Mouse (Mus musculus) splenic B cell, adult 2 months (primary cell): ENCODE measurements around the gene Ccdc91.

Experiments used
- DNase-seq: peaks from one replicate; pipeline ENCODE4 v3.0.0-alpha.2; 2011; ENCODE audit warnings: low read depth, low spot score
- H3K27me3 ChIP-seq: 2 replicates; pipeline ENCODE4 v1.6.1; 2012; ENCODE audit warnings: mild to moderate bottlenecking, low read length, moderate library complexity, mixed read lengths; ENCODE audit not compliant: control insufficient read depth, poor library complexity, insufficient read depth, severe bottlenecking
- H3K36me3 ChIP-seq: 2 replicates; pipeline ENCODE4 v1.6.1; 2012; ENCODE audit warnings: mild to moderate bottlenecking, low read length, moderate library complexity, mixed read lengths; ENCODE audit not compliant: control insufficient read depth, poor library complexity, insufficient read depth, severe bottlenecking

Gene Ccdc91

DNA sequence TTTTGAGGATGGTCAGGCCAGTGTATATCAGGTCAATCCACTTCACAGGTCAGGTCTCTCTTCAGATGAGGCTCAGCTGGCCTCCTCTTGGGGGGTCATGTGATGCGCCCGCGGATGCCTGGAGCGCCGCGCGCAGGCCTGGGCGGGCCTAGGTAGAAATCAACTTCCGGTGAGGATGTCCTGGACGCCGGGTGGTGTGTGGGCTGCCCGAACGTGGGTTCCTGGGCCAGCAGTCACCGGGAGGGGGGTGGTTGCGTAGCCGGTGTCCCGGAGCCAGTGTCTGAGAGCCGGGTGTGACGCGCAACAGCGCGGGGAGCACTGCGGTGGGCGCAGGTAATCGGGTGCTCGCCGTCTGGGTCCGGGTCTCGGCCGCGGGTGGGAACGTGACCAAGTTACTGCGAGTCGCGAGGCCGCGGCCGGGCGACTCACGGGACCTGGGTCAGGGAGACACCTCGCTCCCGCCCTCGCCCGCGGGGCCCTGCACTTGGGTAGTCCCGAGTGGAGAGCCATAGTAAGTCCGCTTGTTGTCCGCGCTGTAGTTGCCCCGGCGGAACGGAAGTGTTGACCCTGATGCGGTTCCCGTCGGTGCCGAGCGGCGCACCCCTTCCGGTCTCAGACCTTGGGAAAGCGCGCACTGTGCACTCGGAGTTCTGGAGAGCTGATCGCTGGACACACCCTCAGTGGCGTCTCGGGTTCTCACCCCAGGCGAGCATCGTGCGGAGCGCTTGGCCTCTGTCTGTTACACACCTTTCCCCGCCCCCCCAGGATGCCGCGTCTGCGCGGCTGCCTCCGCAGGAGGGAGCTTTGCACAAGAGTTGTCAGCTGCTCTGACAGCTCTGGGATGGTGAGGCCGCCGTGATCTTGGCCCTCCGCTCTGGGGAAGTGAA, at the start of gene Ccdc91:
Gene Ccdc91 (plus strand): TSS at position 102 of the 887 bp plus-strand sequence.
- DNase-seq, result peak; percentile 83
- Histone ChIP-seq H3K36me3 (no peaks in the 10 kb centered on the region), H3K27me3 (no peaks in the 10 kb centered on the region)

DNA sequence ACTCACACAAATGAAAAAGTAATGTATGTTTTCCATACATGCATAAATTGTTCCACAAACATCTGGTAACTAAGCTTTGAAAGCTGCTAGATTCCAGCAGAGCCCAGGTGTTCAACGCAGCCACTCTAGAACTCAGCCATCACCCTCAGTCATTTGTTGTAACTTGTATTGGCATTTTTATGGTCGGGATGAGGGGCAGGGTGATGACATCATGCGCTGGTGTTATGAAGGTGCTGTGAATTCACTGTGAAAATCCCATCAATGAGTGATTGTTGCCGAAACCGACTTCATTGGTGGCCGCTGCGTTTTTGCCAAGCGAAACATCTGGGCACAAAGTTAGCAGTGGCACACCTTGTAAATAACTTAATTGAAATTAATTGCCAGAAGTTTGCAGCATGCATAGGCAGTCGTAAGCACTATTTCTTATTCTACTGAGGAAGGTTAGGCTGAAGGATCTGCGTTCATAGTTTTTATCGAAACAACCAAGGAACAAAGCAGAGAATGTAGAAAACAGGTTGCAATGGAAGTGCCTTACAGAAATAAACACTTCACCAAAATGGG, 48.6 kb upstream of the Ccdc91 start:
- DNase-seq, result no peak
- no peaks in the 10 kb centered on the region for H3K27me3 ChIP-seq

DNA sequence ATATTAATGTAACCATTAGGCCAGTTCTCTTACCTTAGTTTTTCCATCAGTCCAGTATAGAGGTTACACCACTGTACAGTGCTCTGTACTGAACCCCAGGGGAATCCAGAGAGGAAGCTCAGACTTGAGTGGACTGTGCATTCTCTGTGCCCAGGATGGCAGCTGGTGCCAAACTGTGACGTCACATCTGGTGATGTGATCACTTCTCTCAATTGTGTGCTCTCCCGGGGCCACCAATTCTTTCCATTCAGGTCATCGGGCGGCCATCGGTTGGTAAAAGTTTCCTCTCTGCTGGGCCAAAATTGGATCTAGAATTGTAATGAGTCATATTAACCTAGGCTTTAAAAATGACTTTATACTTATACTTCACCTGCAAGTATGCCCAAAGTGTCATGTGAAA, 19.9 kb upstream of the Ccdc91 start:
- no peak for DNase-seq
- Histone ChIP-seq H3K36me3 (no peaks in the 10 kb centered on the region), H3K27me3 (no peaks in the 10 kb centered on the region)

More for the DNA sequence above, 48.6 kb upstream of the Ccdc91 start:
- no peaks in the 10 kb centered on the region for H3K36me3 ChIP-seq

DNA sequence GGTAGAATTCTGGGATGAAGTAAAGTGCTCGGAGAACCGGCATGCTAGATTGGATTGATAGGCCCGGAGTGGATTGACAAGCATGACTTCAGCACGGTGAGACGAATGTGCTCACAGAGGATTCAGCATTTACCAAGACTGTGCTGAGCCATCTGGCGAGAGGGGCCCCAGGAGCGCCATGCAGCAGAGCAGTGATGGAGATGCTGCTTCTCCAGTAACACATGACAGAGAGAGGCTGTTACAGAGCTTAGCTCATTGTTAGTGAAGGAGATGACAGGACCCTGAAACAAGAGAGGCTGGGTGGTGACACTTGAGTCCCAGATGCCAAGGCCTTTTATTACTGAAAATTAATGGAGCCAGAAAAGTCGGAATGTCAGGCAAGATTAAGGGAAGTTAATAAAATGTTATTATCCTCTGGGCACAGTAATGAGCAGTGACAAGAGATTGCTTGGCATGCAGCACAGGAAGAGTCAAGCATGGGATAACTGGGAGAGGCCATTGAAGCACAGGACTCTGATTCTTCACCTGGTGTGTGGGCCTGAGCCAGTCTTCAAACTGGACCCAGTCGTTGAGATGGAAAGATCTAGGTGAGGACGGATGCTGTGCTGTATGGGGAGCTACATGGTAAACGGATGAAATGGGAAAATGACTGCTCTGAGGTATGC, 16.9 kb upstream of the Ccdc91 start:
- H3K27me3 ChIP-seq, result no peaks in the 10 kb centered on the region
- H3K36me3 ChIP-seq, result no peaks in the 10 kb centered on the region
- no peak for DNase-seq

DNA sequence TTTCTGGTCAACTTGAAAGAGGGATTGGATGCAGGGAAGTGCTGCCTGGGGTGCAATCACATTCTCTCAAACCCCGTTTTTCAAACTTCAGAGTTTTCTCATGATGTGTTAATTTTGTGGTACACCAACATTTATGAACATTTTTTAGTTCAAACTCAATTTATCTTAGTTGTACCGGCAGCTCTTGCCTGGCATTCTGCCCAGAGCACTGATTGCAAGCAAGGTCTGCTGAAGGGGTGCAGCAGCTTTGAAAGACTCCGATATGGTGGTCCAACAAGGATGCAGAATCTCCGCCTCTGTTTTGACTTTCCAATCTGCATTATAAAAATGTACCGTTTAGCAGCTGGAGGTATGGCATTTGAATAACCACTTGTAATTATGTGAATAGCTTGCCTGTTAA, 5.6 kb upstream of the Ccdc91 start:
- DNase-seq, result no peak
- H3K27me3 ChIP-seq, result no peaks in the 10 kb centered on the region
- H3K36me3 ChIP-seq, result no peaks in the 10 kb centered on the region

DNA sequence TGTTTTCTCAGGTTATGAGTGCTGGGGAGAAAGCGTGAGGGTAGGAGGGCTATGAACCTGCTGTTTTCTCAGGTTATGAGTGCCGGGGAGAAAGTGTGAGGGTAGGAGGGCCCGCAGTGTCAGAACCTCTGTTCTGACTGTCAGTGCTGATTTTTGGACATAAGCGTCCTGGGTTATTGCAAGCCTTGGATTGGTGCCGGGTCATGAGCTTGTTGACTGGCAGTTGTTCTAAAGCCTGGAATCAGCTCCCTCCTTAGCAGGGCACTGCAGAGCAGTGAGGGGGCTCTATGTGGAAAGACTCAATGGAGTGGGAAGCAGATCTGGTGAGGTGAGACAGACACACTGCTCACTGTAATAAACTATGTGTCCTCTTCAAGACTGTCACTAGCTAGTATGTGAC, 5.5 kb downstream of the Ccdc91 start:
- Histone ChIP-seq H3K36me3 (no peaks in the 10 kb centered on the region), H3K27me3 (no peaks in the 10 kb centered on the region)
- no peak for DNase-seq

DNA sequence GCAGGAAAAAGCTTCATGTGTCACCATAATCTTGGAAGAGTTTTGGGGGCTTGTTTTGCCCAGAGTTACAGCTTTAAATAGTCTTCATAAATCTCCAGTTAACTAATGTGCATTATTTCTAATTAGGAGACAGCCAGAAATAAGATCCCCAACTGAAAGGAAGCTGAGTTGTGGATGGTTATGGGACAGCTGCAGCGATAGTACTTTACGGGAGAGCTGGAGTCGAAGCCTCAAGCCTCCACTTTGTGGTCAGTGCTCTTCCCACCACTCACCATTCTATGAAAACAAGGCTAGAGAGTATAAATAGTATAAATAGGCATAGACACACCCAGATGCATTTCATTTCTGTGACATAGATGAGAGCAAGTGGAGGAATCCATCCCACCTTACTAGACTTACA, 14.5 kb downstream of the Ccdc91 start:
- Histone ChIP-seq H3K27me3 (no peaks in the 10 kb centered on the region), H3K36me3 (no peaks in the 10 kb centered on the region)
- no peak for DNase-seq

DNA sequence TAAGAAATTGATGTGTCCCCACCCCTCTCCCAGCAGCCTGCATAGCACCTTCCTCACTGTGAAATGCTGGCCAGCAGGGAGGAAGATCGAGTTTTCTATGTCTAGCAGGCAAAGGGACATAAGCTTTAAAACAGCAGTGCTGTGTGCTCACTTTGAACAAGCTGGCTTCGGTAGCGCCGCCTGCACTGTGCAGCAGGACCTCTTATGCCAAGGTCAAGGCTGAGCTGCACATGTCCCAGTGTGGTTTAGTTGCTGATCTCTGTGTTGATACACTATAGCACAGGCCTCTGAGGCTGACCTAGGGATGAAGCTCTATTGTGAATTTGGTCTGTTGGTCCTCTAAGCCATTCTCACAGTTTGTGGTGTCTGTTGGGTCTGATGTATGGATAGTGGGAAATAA, 16.9 kb downstream of the Ccdc91 start:
- no peaks in the 10 kb centered on the region for H3K36me3 ChIP-seq
- no peaks in the 10 kb centered on the region for H3K27me3 ChIP-seq
- DNase-seq, result no peak

DNA sequence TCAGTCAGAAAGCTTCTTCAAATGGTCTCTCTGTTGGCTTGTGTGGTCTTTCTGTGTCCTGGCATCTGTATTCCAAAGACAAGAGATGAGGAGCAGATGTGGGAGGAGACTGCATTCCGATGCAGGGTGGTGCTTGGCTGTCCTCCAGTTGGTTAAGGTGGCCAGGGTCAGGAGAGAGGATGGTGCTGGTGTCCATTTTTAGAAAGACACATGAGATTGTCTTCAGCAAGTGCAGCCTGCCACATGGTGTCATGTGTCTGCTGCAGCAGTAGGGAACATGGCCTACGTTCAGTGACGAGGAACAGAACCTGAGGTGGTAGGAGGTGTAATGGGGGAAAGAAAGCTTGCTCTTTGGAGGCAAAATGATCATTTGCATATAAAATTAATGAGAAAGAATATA, 25.8 kb downstream of the Ccdc91 start:
- Histone ChIP-seq H3K27me3 (no peaks in the 10 kb centered on the region), H3K36me3 (no peaks in the 10 kb centered on the region)
- no peak for DNase-seq

DNA sequence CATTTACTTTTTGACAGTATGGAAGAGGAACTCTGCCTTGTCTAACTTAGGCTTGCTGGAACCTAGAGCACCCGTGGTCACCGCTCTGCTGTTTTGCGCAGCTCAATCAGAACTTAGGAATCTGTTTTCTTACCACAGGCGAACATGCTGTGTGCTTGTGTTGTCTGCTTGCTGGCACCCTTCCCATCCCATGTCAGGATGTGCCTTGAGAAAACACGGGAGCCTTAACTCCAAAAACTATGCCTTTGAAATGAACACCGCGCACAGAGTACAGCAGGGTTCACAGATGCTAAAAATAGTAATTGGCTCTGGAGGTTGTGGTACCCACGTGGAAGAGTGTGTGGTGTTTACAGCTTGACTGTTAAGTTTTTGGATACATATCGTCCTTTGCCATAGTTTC, 30.4 kb downstream of the Ccdc91 start:
- H3K36me3 ChIP-seq, result no peaks in the 10 kb centered on the region
- no peaks in the 10 kb centered on the region for H3K27me3 ChIP-seq
- no peak for DNase-seq

DNA sequence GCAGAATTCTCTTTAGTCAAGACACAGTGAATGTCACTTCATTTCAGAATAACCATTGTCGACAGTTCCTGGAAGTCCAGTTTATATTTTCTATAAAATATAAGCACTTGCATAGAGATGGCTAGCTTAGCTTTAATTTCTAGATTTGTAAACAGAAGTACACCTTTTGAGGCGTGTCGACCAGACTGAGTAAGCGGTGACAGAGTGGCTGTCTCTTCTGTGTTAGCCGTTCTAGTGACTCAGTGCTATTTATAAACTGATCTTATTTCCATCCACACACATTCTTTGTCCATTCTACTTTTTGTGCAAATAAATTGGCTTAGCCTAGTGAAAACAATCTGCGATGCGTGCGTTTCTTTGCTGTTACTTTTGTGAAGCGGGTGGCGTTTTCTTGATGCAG, 30.9 kb downstream of the Ccdc91 start:
- Histone ChIP-seq H3K27me3 (no peaks in the 10 kb centered on the region), H3K36me3 (no peaks in the 10 kb centered on the region)
- DNase-seq, result no peak

DNA sequence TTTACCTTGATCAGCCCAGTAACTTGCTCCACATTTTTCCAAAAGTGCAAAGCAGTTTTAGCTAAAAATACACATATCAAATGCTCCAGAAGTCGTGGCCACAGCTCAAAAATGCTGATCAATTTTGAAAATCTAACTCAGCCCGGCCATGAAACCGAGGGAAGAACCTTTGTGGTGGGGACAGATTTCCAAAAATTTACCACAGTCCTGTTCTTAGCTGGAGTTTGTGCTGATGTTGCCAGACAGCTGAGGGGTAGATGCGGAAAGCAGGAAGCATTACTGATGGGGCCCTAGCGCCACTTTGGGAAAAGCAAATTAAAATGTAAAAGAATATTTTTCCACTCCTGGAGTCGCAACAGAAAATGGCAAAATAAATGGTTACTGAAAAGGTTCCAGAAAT, 31.6 kb downstream of the Ccdc91 start:
- Histone ChIP-seq H3K27me3 (no peaks in the 10 kb centered on the region), H3K36me3 (no peaks in the 10 kb centered on the region)
- DNase-seq, result no peak

DNA sequence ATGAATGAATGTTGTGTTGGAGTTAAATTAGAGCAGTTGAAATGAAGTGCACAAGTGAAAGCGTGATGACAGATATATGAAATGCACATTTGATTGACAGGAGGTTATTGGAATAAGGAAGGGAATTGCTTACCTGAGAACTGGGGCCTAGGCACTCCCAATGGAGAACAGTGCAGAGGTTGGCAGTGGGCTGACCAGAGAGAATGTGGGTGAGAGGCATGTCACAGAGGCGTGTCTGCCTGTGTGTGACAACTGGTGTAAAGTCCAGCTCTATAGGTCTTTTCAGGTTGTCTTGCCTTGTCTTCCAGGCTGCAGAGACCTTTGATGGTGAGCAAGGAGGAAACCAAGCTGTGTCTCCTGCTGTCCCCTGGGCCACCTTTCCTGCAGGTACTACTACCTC, 34.9 kb downstream of the Ccdc91 start:
- Histone ChIP-seq H3K36me3 (no peaks in the 10 kb centered on the region), H3K27me3 (no peaks in the 10 kb centered on the region)
- DNase-seq, result no peak

DNA sequence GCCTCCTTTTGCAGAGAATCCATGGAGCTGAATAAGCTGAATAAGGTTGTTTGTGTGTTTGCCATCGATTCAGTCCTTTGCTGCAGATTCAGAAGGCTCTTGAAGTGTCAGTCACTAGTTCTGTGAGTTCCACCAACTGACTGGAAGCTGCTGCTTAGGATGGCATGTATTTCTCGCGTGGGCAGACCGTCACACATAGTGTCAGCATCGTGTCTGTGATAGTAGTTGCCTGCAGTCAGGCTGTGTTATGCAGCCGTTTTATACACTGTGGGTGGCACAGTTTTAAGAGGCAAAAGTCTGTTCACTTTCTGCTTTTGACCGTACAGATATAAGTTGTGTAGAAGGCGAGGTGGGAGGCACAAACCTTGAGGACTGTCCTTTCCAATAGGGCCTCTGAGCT, 42.3 kb downstream of the Ccdc91 start:
- Histone ChIP-seq H3K27me3 (no peaks in the 10 kb centered on the region), H3K36me3 (no peaks in the 10 kb centered on the region)
- DNase-seq, result no peak

DNA sequence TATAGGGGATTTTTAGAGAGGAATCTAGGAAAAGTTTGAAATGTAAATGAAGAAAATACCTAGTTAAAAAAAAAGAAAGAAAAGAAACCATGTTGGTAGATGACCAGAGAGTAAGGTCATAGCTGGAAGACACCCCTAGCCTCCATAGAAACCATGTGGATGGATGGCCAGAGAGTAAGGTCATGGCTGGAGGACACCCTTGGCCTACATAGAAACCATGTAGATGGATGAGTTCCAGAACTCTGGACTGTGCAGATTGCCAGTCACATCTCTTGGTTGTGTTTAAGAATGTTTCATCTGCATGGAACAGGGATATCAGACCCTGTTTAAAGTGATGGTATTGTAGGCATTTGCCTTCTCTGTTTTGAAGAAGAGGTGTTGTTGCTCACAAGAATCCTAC, 49.6 kb downstream of the Ccdc91 start:
- Histone ChIP-seq H3K36me3 (no peaks in the 10 kb centered on the region), H3K27me3 (no peaks in the 10 kb centered on the region)
- no peak for DNase-seq
